Mouse (Mus musculus): ENCODE measurements around the gene Csdc2.
"Not testable (repeated sequence)": the region's sequence is repeated elsewhere in the genome, so short reads cannot be mapped to it uniquely, and the experiment has no call there.

Csdc2 gene

GRCm38 (mm10) chr15:81936679-81937078 lies at the start of gene Csdc2:
Gene Csdc2 (plus strand): TSS chr15:81936759.
- peak; percentile 95 for DNase-seq

GRCm38 (mm10) chr15:81886795-81887550 lies 49.6 kb upstream of the Csdc2 start:
- no peak for DNase-seq

- peak; percentile 96 for DNase-seq
These were observed 47.4 kb upstream of the Csdc2 start for GRCm38 (mm10) chr15:81889175-81889574.

- DNase-seq: no peak
These were observed 45.3 kb upstream of the Csdc2 start for GRCm38 (mm10) chr15:81891140-81891802.

GRCm38 (mm10) chr15:81891822-81892580 lies 44.6 kb upstream of the Csdc2 start:
- no peak for DNase-seq

GRCm38 (mm10) chr15:81894002-81894401 lies 42.6 kb upstream of the Csdc2 start:
- no peak for DNase-seq

- DNase-seq: peak; percentile 94
These were observed 40.2 kb upstream of the Csdc2 start for GRCm38 (mm10) chr15:81896407-81896806.

- no peak for DNase-seq
These were observed 38.8 kb upstream of the Csdc2 start for GRCm38 (mm10) chr15:81897607-81898285.

GRCm38 (mm10) chr15:81898751-81899150 lies 37.8 kb upstream of the Csdc2 start:
- peak; percentile 95 for DNase-seq

- no peak for DNase-seq
These were observed 31.6 kb upstream of the Csdc2 start for GRCm38 (mm10) chr15:81904939-81905338.

GRCm38 (mm10) chr15:81907953-81908352 lies 28.6 kb upstream of the Csdc2 start:
- DNase-seq: no peak

- not testable (repeated sequence) for DNase-seq
These were observed 27.8 kb upstream of the Csdc2 start for GRCm38 (mm10) chr15:81908767-81909166.

GRCm38 (mm10) chr15:81912498-81912897 lies 24.1 kb upstream of the Csdc2 start:
- DNase-seq: no peak

- DNase-seq: no peak
These were observed 21.9 kb upstream of the Csdc2 start for GRCm38 (mm10) chr15:81914668-81915067.

- peak; percentile 94 for DNase-seq
These were observed 20.9 kb upstream of the Csdc2 start for GRCm38 (mm10) chr15:81915663-81916062.

GRCm38 (mm10) chr15:81917201-81917600 lies 19.4 kb upstream of the Csdc2 start:
- peak; percentile 92 for DNase-seq

- DNase-seq: peak; percentile 95
These were observed 18.7 kb upstream of the Csdc2 start for GRCm38 (mm10) chr15:81917621-81918463.

- DNase-seq: peak; percentile 91
These were observed 17.5 kb upstream of the Csdc2 start for GRCm38 (mm10) chr15:81919062-81919461.

GRCm38 (mm10) chr15:81920546-81921217 lies 15.9 kb upstream of the Csdc2 start:
- DNase-seq: peak; percentile 86

GRCm38 (mm10) chr15:81921255-81921654 lies 15.3 kb upstream of the Csdc2 start:
- peak; percentile 89 for DNase-seq

GRCm38 (mm10) chr15:81924933-81925332 lies 11.6 kb upstream of the Csdc2 start:
- peak; percentile 88 for DNase-seq
